Mouse (Mus musculus): ENCODE results near the gene A430078G23Rik. TPM values are rescaled to one million over a fixed set of nuclear protein-coding genes. Genes with fewer than 3 reads are reported as not detected.
"Not testable (repeated sequence)": the region's sequence is repeated elsewhere in the genome, so short reads cannot be mapped to it uniquely, and the experiment has no call there.

The A430078G23Rik gene
- 1.2 and 1.7 TPM in 2 replicates for polyA plus RNA-seq (2015; fragmentation: Nextera tagmentation; extraction: Ambion mirVana)

- peak within 1 kb of the TSS; percentile 40 for H3K4me3 ChIP-seq (ENCODE audit: low read depth, low read length)
Observed at GRCm38 (mm10) chr8:3353189-3353810, at the start of gene A430078G23Rik. Gene A430078G23Rik, plus strand, starts transcription at chr8:3353415.

GRCm38 (mm10) chr8:3308205-3308800 is 44.9 kb upstream of the A430078G23Rik start:
- H3K27me3 ChIP-seq (ENCODE audit: insufficient read depth, low read length); H3K4me3 ChIP-seq (ENCODE audit: low read depth, low read length); H3K4me1 ChIP-seq (ENCODE audit: insufficient read depth); DNase-seq; ATAC-seq; H3K9ac ChIP-seq (replicated peaks); H3K36me3 ChIP-seq (replicated peaks; ENCODE audit: insufficient read depth, low read length); H3K9me3 ChIP-seq (ENCODE audit: low read length); H3K4me2 ChIP-seq (ENCODE audit: low read depth, low read length): not testable (repeated sequence)
- WGBS (ENCODE audit: insufficient replicate concordance) = 63% methylated on average over 13 of the region's 13 CpGs
- peak overlapping the region; percentile 51 for H3K27ac ChIP-seq (ENCODE audit: low read depth)

More at GRCm38 (mm10) chr8:3353189-3353810, at the start of gene A430078G23Rik:
- Histone ChIP-seq H3K36me3 (replicated peaks; ENCODE audit: insufficient read depth, low read length) (no peaks in the 10 kb centered on the region), H3K9me3 (ENCODE audit: low read length) (no peaks in the 10 kb centered on the region), H3K9ac (replicated peaks) (peak within 1 kb of the TSS; percentile 41), H3K4me1 (ENCODE audit: insufficient read depth) (peaks cover 23% of the 10 kb centered on the region), H3K27ac (ENCODE audit: low read depth) (peak within 1 kb of the TSS; percentile 86), H3K27me3 (ENCODE audit: insufficient read depth, low read length) (no peaks in the 10 kb centered on the region), H3K4me2 (ENCODE audit: low read depth, low read length) (peak within 1 kb of the TSS; percentile 61)
- TF ChIP-seq EP300 (IDR thresholded peaks at IDR 0.05; ENCODE audit: low read depth) (0 out of 2 replicates have a peak, but pooled peaks have one; percentile 17), CTCF (IDR thresholded peaks at IDR 0.05; ENCODE audit: low read depth) (no peak)
- DNase-seq (peak; percentile 62), ATAC-seq (peak; percentile 42)
- 16% methylated on average over 13 of the region's 13 CpGs for WGBS (ENCODE audit: insufficient replicate concordance)

- no peak overlapping the region for H3K4me2 ChIP-seq (ENCODE audit: low read depth, low read length)
- no peaks in the 10 kb centered on the region for H3K27me3 ChIP-seq (ENCODE audit: insufficient read depth, low read length)
- H3K4me1 ChIP-seq (ENCODE audit: insufficient read depth) = no peaks in the 10 kb centered on the region; the same call in 1 of the 2 replicates
- ATAC-seq (no peak), DNase-seq (no peak)
- H3K27ac ChIP-seq (ENCODE audit: low read depth) = no peak overlapping the region
- no peak overlapping the region for H3K4me3 ChIP-seq (ENCODE audit: low read depth, low read length)
- WGBS (ENCODE audit: insufficient replicate concordance) = 76% methylated on average over 11 of the region's 11 CpGs
- TF ChIP-seq EP300 (IDR thresholded peaks at IDR 0.05; ENCODE audit: low read depth) (no peak), CTCF (IDR thresholded peaks at IDR 0.05; ENCODE audit: low read depth) (no peak)
- no peak overlapping the region for H3K9ac ChIP-seq (replicated peaks)
- H3K36me3 ChIP-seq (replicated peaks; ENCODE audit: insufficient read depth, low read length) = no peaks in the 10 kb centered on the region
- no peaks in the 10 kb centered on the region for H3K9me3 ChIP-seq (ENCODE audit: low read length)
Observed at GRCm38 (mm10) chr8:3309636-3310035, 43.6 kb upstream of the A430078G23Rik start.

GRCm38 (mm10) chr8:3311482-3311881 is 41.7 kb upstream of the A430078G23Rik start:
- no peak overlapping the region for H3K9ac ChIP-seq (replicated peaks)
- ATAC-seq (no peak), DNase-seq (no peak)
- no peak overlapping the region for H3K4me2 ChIP-seq (ENCODE audit: low read depth, low read length)
- 65% methylated on average over 4 of the region's 4 CpGs for WGBS (ENCODE audit: insufficient replicate concordance)
- H3K27me3 ChIP-seq (ENCODE audit: insufficient read depth, low read length) = no peaks in the 10 kb centered on the region
- TF ChIP-seq EP300 (IDR thresholded peaks at IDR 0.05; ENCODE audit: low read depth) (peak; percentile 29; the same call in 1 of the 2 replicates), CTCF (IDR thresholded peaks at IDR 0.05; ENCODE audit: low read depth) (no peak)
- no peak overlapping the region for H3K27ac ChIP-seq (ENCODE audit: low read depth)
- H3K9me3 ChIP-seq (ENCODE audit: low read length) = no peaks in the 10 kb centered on the region
- no peaks in the 10 kb centered on the region; the same call in 1 of the 2 replicates for H3K4me1 ChIP-seq (ENCODE audit: insufficient read depth)
- H3K36me3 ChIP-seq (replicated peaks; ENCODE audit: insufficient read depth, low read length) = no peaks in the 10 kb centered on the region
- H3K4me3 ChIP-seq (ENCODE audit: low read depth, low read length) = no peak overlapping the region

GRCm38 (mm10) chr8:3313417-3313816 is 39.8 kb upstream of the A430078G23Rik start:
- H3K27ac ChIP-seq (ENCODE audit: low read depth); H3K27me3 ChIP-seq (ENCODE audit: insufficient read depth, low read length); H3K4me3 ChIP-seq (ENCODE audit: low read depth, low read length); H3K4me1 ChIP-seq (ENCODE audit: insufficient read depth); ATAC-seq; H3K9ac ChIP-seq (replicated peaks); DNase-seq; H3K9me3 ChIP-seq (ENCODE audit: low read length); H3K4me2 ChIP-seq (ENCODE audit: low read depth, low read length); H3K36me3 ChIP-seq (replicated peaks; ENCODE audit: insufficient read depth, low read length): not testable (repeated sequence)
- WGBS (ENCODE audit: insufficient replicate concordance) = 69% methylated on average over 1 of the region's 1 CpGs

GRCm38 (mm10) chr8:3313843-3314242 is 39.4 kb upstream of the A430078G23Rik start:
- H3K36me3 ChIP-seq (replicated peaks; ENCODE audit: insufficient read depth, low read length) = no peaks in the 10 kb centered on the region
- DNase-seq (no peak), ATAC-seq (peak; percentile 43)
- no peak overlapping the region for H3K9ac ChIP-seq (replicated peaks)
- H3K27me3 ChIP-seq (ENCODE audit: insufficient read depth, low read length) = no peaks in the 10 kb centered on the region
- no peaks in the 10 kb centered on the region; the same call in 1 of the 2 replicates for H3K4me1 ChIP-seq (ENCODE audit: insufficient read depth)
- no peaks in the 10 kb centered on the region for H3K9me3 ChIP-seq (ENCODE audit: low read length)
- TF ChIP-seq EP300 (IDR thresholded peaks at IDR 0.05; ENCODE audit: low read depth) (no peak), CTCF (IDR thresholded peaks at IDR 0.05; ENCODE audit: low read depth) (no peak)
- 28% methylated on average over 3 of the region's 3 CpGs for WGBS (ENCODE audit: insufficient replicate concordance)
- H3K4me3 ChIP-seq (ENCODE audit: low read depth, low read length) = no peak overlapping the region
- no peak overlapping the region; the same call in 1 of the 2 replicates for H3K27ac ChIP-seq (ENCODE audit: low read depth)
- no peak overlapping the region for H3K4me2 ChIP-seq (ENCODE audit: low read depth, low read length)
